Mouse (Mus musculus) heart, postnatal 10 days (tissue): Measurements from ENCODE around the gene Spsb1. TPM values are rescaled to one million over a fixed set of nuclear protein-coding genes. Genes with fewer than 3 reads are reported as not detected.

Experiments
- total RNA-seq, 2 experiments: library from RNA; stranded (reverse); gene quantifications; 2 replicates each; pipeline ENCODE4 v1.2.3; 2021

Gene Spsb1
- total RNA-seq, 2 experiments from 2014 or later = 34.3 to 56.2 TPM

Other genes starting within 250 kb of the Spsb1 start
- gene Tmem201, start 217.0 kb downstream of the Spsb1 start, total RNA-seq = 10 to 100 TPM; 82.8 to 88.9 TPM
- gene Slc25a33, start 180.8 kb downstream of the Spsb1 start, total RNA-seq = 10 to 100 TPM; 10.3 to 19.6 TPM
- gene H6pd, start 54.0 kb upstream of the Spsb1 start, total RNA-seq = 10 to 100 TPM; 41.9 to 45.6 TPM
- gene Gpr157, start 132.3 kb upstream of the Spsb1 start, total RNA-seq = 10 to 100 TPM; 23.5 to 24.2 TPM
- gene Slc2a5, start 164.2 kb upstream of the Spsb1 start, total RNA-seq = under 1 TPM in 1 of 2 experiments, not detected in 1; 0.25 TPM
- not detected for gene Slc2a7, start 193.9 kb upstream of the Spsb1 start, total RNA-seq
- not detected for gene Car6, start 246.3 kb upstream of the Spsb1 start, total RNA-seq